Mouse (Mus musculus) CH12.LX (cell line): ENCODE measurements around the gene Arhgap6. TPM values are rescaled to one million over a fixed set of nuclear protein-coding genes. Genes with fewer than 3 reads are reported as not detected.

ENCODE experiments used
- DNase-seq: peaks from one replicate; pipeline ENCODE4 v3.0.0-alpha.2; 2013; ENCODE audit errors: extremely low read depth
- H3K27ac ChIP-seq: 2 replicates; pipeline ENCODE4 v1.5.1; 2012; ENCODE audit warnings: low read depth, mild to moderate bottlenecking, control low read depth, moderate library complexity; ENCODE audit not compliant: insufficient read depth
- H3K27me3 ChIP-seq: replicated peaks from 2 replicates; pipeline ENCODE3; 2012; ENCODE audit warnings: inconsistent platforms
- H3K36me3 ChIP-seq, 2 experiments: replicated peaks in 1 of 2; 2 replicates each; pipeline versions ENCODE3 to v1.6.1; 2012; ENCODE audit warnings: inconsistent platforms in 1 of 2, low read length in 1 of 2, mild to moderate bottlenecking in 1 of 2, mixed read lengths in 1 of 2, moderate library complexity in 1 of 2; ENCODE audit not compliant: control insufficient read depth in 1 of 2, insufficient read depth in 1 of 2
- H3K4me1 ChIP-seq, 2 experiments: 2 replicates each; pipeline ENCODE4 v1.6.1; 2012; ENCODE audit warnings: inconsistent platforms in 1 of 2, moderate library complexity in 1 of 2; ENCODE audit not compliant: insufficient read depth in 2 of 2, control insufficient read depth in 1 of 2
- H3K4me2 ChIP-seq: 2 replicates; pipeline ENCODE4 v1.6.1; 2012; ENCODE audit warnings: low read depth, mild to moderate bottlenecking, control low read depth; ENCODE audit not compliant: poor library complexity, insufficient read depth, severe bottlenecking
- H3K4me3 ChIP-seq, 3 experiments: fragments of 150-350 bp in 1 of 3; sonication (generic) in 1 of 3; replicated peaks in 1 of 3; 2 replicates each; pipeline versions ENCODE3 to v1.5.1; 2011 to 2012; ENCODE audit warnings: low read depth in 2 of 3, low read length in 2 of 3, mild to moderate bottlenecking in 2 of 3, moderate library complexity in 2 of 3, control low read depth in 1 of 3, improper control_type of control experiment in 1 of 3, inconsistent platforms in 1 of 3, mixed read lengths in 1 of 3; ENCODE audit not compliant: poor library complexity in 1 of 3
- H3K79me2 ChIP-seq: replicated peaks from 2 replicates; pipeline ENCODE4 v1.6.1; 2012; ENCODE audit warnings: mild to moderate bottlenecking, moderate library complexity; ENCODE audit not compliant: control insufficient read depth, poor library complexity, insufficient read depth, severe bottlenecking; ENCODE audit errors: extremely low read depth
- H3K9ac ChIP-seq: 2 replicates; pipeline ENCODE4 v1.6.1; 2012; ENCODE audit warnings: low read depth, mild to moderate bottlenecking, control low read depth, moderate library complexity; ENCODE audit not compliant: insufficient read depth
- H3K9me3 ChIP-seq: replicated peaks from 2 replicates; pipeline ENCODE3; 2012; ENCODE audit warnings: low read length, inconsistent platforms, mixed read lengths
- CHD2 ChIP-seq: IDR thresholded peaks from 2 replicates; pipeline ENCODE4 v1.6.1; 2011; ENCODE audit warnings: low read length, improper control_type of control experiment
- CTCF ChIP-seq, 2 experiments: IDR thresholded peaks in 1 of 2; conservative IDR thresholded peaks in 1 of 2; 2 replicates each; pipeline ENCODE4 v1.5.1; 2011 to 2012; ENCODE audit warnings: low read depth in 2 of 2, low read length in 2 of 2, improper control_type of control experiment in 1 of 2, inconsistent platforms in 1 of 2, mild to moderate bottlenecking in 1 of 2, moderate library complexity in 1 of 2
- EP300 ChIP-seq: IDR thresholded peaks from 2 replicates; pipeline ENCODE4 v1.6.1; 2011; ENCODE audit warnings: low read length, improper control_type of control experiment
- GABPA ChIP-seq: IDR thresholded peaks from 2 replicates; pipeline ENCODE4 v1.6.1; 2012; ENCODE audit warnings: low read depth, low read length, improper control_type of control experiment, inconsistent platforms; ENCODE audit not compliant: insufficient replicate concordance
- HCFC1 ChIP-seq: IDR thresholded peaks from 2 replicates; pipeline ENCODE4 v1.6.1; 2012; ENCODE audit warnings: low read depth, mild to moderate bottlenecking, inconsistent platforms, low read length, improper control_type of control experiment
- JUN ChIP-seq: IDR thresholded peaks from 2 replicates; pipeline ENCODE4 v1.6.1; 2011; ENCODE audit warnings: low read depth, mild to moderate bottlenecking, low read length, improper control_type of control experiment, moderate library complexity; ENCODE audit not compliant: insufficient read depth
- JUND ChIP-seq: conservative IDR thresholded peaks from 2 replicates; pipeline ENCODE4 v1.6.1; 2011; ENCODE audit warnings: low read depth, low read length, improper control_type of control experiment
- MAX ChIP-seq: IDR thresholded peaks from 2 replicates; pipeline ENCODE4 v1.6.1; 2011; ENCODE audit warnings: low read length, improper control_type of control experiment
- MAZ ChIP-seq: IDR thresholded peaks from 2 replicates; pipeline ENCODE4 v1.6.1; 2012; ENCODE audit warnings: low read depth, mild to moderate bottlenecking, inconsistent platforms, low read length, improper control_type of control experiment, moderate library complexity
- MXI1 ChIP-seq: IDR thresholded peaks from 2 replicates; pipeline ENCODE4 v1.6.1; 2011; ENCODE audit warnings: mild to moderate bottlenecking, low read depth, low read length, improper control_type of control experiment
- MYC ChIP-seq: IDR thresholded peaks from 2 replicates; pipeline ENCODE4 v1.6.1; 2011; ENCODE audit warnings: low read depth, mild to moderate bottlenecking, improper control_type of control experiment, low read length
- PAX5 ChIP-seq: IDR thresholded peaks from 2 replicates; pipeline ENCODE4 v1.6.1; 2012; ENCODE audit warnings: low read length, inconsistent platforms, mixed read lengths
- POLR2A ChIP-seq: IDR thresholded peaks from 2 replicates; pipeline ENCODE4 v1.6.1; 2011; ENCODE audit warnings: low read depth, mild to moderate bottlenecking, improper control_type of control experiment, low read length
- SIN3A ChIP-seq: IDR thresholded peaks from 2 replicates; pipeline ENCODE4 v1.6.1; 2012; ENCODE audit warnings: low read length, improper control_type of control experiment, inconsistent platforms
- TCF12 ChIP-seq: IDR thresholded peaks from 2 replicates; pipeline ENCODE4 v1.6.1; 2014; ENCODE audit warnings: low read depth, mild to moderate bottlenecking, inconsistent platforms, low read length, improper control_type of control experiment
- UBTF ChIP-seq: IDR thresholded peaks from 2 replicates; pipeline ENCODE4 v1.6.1; 2012; ENCODE audit warnings: low read depth, mild to moderate bottlenecking, inconsistent platforms, low read length, improper control_type of control experiment, moderate library complexity
- ZC3H11A ChIP-seq: IDR thresholded peaks from 2 replicates; pipeline ENCODE4 v1.6.1; 2012; ENCODE audit warnings: low read depth, mild to moderate bottlenecking, inconsistent platforms, low read length, improper control_type of control experiment
- ZKSCAN1 ChIP-seq: IDR thresholded peaks from 2 replicates; pipeline ENCODE4 v1.6.1; 2012; ENCODE audit warnings: low read depth, inconsistent platforms, low read length, improper control_type of control experiment, borderline replicate concordance
- dilution Hi-C: fragments of 300-500 bp; cut with MboI; formaldehyde crosslinking; loops from 2 replicates; pipeline ENCODE4 v1.14.3; 2020; ENCODE audit warnings: low sequenced_read_pairs; ENCODE audit not compliant: extremely low pct_unique_long_range_greater_than_20kb, extremely low pct_ligation_motif_present
- in situ Hi-C: fragments of 300-500 bp; cut with MboI; formaldehyde crosslinking; loops from 3 replicates; pipeline ENCODE4 v1.14.3; 2019; ENCODE audit warnings: low sequenced_read_pairs, low pct_ligation_motif_present, low pct_unique_long_range_greater_than_20kb, mixed read lengths
- polyA plus RNA-seq: library from polyadenylated mRNA; unstranded; fragments of >175 nt; gene quantifications from 2 replicates; pipeline ENCODE4 v1.2.1, GENCODE M21; 2012; ENCODE audit warnings: low read depth; ENCODE audit not compliant: insufficient read length
- total RNA-seq, 2 experiments: library from RNA; depleted of rRNA; stranded (reverse); fragments of 300-350 nt in 1 of 2; fragments of >200 nt in 1 of 2; gene quantifications; 2 replicates each; pipeline ENCODE4 v1.2.3; 2012 to 2014

Gene Arhgap6
- total and polyA plus RNA-seq, 3 experiments = 0.13 to 0.47 (median 0.46) TPM

DNA sequence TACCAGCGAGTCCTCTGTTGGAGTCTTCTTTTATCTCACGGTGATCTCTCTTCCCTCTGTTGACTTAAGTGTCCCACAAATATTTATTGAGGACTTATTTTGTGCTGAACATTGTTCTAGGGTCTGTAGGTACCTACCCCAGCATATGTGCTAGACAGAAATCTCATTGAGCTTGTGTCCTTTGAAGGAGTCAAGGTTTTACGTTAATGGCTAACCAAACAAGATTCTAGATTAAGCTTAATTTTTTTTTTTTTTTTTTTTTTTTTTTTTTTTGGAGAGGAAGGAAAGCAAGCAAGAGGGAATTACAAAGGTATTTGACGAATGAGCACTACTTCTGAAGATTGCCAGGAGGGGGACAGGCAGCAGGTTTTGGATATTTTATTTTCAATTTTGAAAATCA is 242.5 kb downstream of the Arhgap6 start:
- Histone ChIP-seq H3K79me2 (no peaks in the 10 kb centered on the region), H3K36me3 (no peaks in the 10 kb centered on the region), H3K27ac (no peak overlapping the region), H3K9ac (no peak overlapping the region), H3K27me3 (no peaks in the 10 kb centered on the region), H3K4me1 (no peaks in the 10 kb centered on the region), H3K4me3 (no peak overlapping the region), H3K9me3 (no peaks in the 10 kb centered on the region), H3K4me2 (no peak overlapping the region; the same call in 1 of the 2 replicates)
- in situ Hi-C loops = no loop called here
- no peak for DNase-seq
- TF ChIP-seq MYC (no peak), POLR2A (no peak), CHD2 (no peak), HCFC1 (no peak), GABPA (no peak), EP300 (no peak), ZC3H11A (no peak), UBTF (no peak), JUND (no peak), CTCF (conservative IDR thresholded peaks at IDR 0.05 in 1 of 2, IDR thresholded peaks at IDR 0.05 in 1 of 2; ENCODE audit: low read depth in 2 of 2, low read length in 2 of 2) (no peak), MAX (no peak), SIN3A (no peak), JUN (no peak)
- dilution Hi-C loops = no loop called here

DNA sequence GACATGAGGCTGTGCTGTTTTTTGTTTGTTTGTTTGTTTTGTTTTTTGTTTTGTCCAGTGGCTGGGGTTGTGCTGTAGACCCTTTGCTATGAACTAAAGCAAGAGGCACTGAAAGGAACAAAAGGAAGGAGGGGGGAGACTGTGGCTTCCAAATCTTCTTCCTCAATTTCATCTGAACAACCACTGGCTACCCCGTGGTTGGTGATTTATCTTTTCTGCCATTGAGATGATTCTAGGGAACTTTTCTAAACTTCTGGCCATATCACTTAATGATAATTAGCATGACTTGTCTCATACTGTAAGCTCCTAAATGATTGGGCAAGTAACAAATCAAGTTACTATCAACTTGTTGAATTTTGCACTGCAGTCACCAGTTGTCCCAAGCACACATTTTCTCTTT is 249.0 kb downstream of the Arhgap6 start:
- Histone ChIP-seq H3K27me3 (no peaks in the 10 kb centered on the region), H3K9me3 (no peaks in the 10 kb centered on the region), H3K4me1 (no peaks in the 10 kb centered on the region), H3K9ac (no peak overlapping the region), H3K36me3 (no peaks in the 10 kb centered on the region), H3K27ac (no peak overlapping the region), H3K4me3 (no peak overlapping the region), H3K4me2 (no peak overlapping the region), H3K79me2 (no peaks in the 10 kb centered on the region)
- DNase-seq = no peak
- TF ChIP-seq MYC (no peak), MXI1 (no peak), EP300 (no peak), MAZ (no peak), ZKSCAN1 (no peak), UBTF (no peak), TCF12 (no peak), PAX5 (no peak)
- in situ Hi-C loops (no loop called here), dilution Hi-C loops (no loop called here)
